Mouse (Mus musculus) cerebellum, postnatal 14 days (tissue): ENCODE measurements at regions not wholly inside any gene's neighbourhood (a gene's known extent, or its start where the extent isn't known, plus 50 kb on each side); places are given as distances from the start of the nearest gene placed in this dataset.
A peak's percentile ranks its signal among the peaks of the same experiment; 100 is the strongest.

Experiments
- DNase-seq, 2 experiments: peaks; one replicate each; pipeline ENCODE4 v3.0.0; 2021; ENCODE audit warnings: mixed read lengths in 2 of 2

DNA sequence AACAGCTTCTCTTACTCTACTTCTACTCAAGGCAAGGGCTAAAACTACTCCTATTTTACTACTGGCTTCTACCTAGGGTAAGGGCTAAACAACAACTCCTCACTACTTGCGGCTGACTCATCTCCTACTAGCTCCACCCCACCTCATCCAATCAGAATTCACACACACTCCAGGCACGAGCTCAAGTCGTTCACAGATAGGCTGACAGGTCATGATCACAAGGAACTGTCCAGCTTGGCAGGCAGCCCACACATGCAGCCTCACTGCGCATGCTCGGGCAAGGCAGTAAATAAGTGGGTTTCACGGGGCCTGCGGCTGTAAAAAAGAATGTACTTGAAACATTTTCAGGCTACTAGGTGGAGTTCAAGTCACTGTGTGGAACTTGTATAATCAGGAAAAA lies 197.6 kb downstream of the Ccdc50 start:
- DNase-seq: peak in 1 of 2 experiments; percentile 5

DNA sequence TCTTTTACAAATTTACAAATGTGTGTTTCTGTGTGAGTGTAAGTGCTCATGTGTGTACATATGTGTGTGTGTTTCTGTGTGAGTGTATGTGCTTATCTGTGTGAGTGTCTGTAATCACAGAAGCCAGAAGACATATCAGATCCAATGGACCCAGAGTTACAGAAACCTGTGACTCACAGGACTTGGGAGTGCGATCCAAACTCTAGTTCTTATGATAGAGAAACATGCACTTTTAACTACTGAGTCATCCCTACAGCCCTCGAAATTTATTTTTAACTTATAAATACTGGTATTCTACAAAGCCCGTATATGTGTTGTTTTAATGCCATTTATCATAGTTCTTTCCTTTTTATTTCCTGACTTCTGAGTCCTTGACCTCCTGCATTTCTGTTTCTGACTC lies 220.7 kb downstream of the Ccdc50 start:
- DNase-seq: no peak

DNA sequence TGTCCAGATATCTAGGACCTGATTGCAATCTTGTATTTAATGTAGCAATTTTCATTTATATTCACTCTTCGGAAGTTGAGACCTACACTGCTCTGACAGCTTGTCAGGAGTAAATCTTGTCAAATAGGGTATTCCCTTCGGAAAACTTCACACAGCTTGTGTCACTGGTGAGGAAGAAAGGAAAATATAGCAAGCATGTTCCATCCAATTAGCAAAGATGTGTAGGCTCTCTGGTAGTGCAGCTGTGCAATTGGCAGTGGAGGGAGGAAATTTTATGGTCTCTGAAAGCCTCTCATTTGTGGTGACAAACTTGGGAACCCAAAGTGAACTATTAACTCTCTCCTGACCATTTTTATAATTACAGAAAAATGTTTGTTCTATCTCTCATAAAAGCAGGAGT lies 252.6 kb downstream of the Ccdc50 start:
- no peak for DNase-seq

DNA sequence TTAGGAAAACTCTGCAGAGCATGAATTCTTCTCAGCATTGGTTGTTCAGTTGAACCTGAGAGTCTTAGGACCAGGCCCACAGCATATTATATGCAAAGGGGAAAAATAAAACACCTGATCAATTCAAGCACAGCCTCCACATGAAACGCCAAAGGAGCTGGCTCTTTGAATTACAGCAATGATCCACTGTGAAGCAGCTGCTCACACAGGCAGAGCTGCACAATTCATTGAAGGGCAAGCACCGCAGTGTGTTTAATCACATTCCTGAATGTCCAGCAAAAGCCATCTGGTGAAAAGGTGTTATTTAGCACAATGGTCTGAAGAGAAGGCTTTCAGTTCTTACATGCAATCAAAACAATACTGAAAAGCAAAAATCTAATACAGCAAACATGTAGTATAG lies 289.6 kb downstream of the Ccdc50 start:
- peak in 1 of 2 experiments; percentile 2 for DNase-seq

DNA sequence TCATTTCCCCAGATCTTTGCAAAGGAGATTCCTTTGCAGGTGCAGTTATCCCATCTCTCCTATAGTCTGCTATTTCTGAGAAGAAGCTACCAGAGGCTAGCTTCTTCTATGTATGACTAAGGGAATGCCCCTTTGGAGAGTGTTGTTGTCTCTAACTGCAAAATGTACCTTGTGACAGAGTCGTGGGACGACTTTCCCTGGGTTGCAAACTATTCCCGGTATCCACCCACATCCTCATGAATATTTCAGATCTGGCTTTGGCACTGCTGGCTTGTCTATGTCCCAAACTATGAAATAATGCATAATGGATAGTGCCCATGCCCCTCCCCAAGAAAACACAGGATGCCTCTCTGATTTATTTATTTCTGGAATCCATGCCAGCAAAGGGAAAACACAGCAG lies 294.3 kb downstream of the Ccdc50 start:
- DNase-seq: no peak

DNA sequence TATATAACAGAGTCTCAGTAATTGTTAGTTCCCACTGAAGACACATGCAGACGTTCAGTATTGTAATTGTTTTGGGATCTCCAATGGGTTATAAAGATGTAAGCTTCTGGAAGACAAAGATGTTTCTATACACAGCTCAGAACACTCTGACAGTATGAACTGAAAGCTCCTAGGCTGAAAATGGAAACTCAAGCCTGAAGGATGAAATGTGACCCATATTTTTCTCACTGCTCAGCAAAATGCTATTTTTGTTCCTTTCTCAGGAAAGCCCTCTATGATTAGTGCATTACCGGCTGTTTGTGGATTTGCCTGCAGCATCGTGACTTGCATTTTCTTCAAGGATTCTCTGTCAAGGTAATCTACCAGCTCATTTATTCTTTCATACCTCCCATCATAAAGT lies 295.2 kb downstream of the Ccdc50 start:
- DNase-seq: no peak

DNA sequence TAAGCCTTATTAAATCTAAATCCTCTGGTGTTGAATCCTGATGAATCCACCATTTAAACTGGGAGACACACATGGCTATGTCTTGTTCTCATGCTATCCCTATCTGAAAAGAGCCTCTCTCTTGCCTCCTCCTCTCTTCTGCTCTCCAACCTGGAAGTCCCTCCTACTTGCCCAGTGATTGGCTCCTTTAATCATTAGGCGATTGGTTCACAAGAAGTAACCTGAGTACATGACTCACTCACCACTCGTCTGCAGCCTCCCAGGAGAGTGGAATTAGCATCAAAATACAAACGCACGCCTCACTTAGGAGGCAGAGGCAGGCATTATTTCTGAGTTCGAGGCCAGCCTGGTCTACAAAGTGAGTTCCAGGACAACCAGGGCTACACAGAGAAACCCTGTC lies 321.3 kb downstream of the Ccdc50 start:
- DNase-seq: no peak

DNA sequence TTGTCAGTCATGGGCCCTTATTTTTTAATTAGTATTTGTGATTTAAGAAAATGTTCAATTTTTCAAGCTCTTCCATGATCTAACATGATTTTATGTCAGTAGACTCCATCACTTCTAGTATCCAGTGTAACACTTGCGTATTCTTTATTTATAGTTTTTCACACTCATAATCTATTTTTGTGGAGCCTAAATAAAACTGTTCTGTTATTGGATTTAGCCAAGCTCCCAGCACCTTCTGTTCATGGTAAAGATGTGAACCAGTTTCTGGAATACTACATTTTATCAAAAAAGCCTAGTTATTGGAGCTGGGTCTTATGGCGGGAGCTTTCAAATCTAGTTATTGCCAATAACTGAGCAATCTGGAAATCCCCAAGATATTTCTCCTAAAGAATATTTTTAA lies 334.8 kb downstream of the Ccdc50 start:
- no peak for DNase-seq
